Mouse (Mus musculus) naive thymus-derived CD4-positive, alpha-beta T cell, adult 2 months (primary cell): Measurements from ENCODE around the gene Ssbp2.

Experiments
- DNase-seq: peaks from one replicate; pipeline ENCODE4 v3.0.0-alpha.2; 2011; ENCODE audit warnings: low read depth

Gene Ssbp2

DNA sequence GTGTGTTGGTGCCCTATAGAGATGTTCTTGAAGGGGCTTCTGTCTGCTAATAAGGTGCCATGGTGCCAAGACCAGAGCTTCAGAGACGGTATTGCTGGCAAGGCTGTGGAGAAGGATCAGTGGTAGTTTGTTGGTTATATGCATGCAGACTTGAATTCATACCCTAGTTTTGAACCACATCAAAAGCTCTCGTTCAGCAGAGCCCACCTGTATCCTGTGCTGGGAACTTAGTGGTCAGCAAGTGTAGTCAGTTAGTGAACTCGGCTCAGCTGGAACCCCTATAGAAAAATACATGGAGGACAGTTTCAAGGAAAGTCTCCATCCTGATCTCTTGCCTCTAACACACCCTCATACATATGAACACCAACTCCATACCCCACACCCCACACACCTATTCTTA lies 69.7 kb downstream of the Ssbp2 start:
- DNase-seq = no peak

- DNase-seq = no peak
Observed at GRCm38 (mm10) chr13:91536711-91537110, 76.6 kb downstream of the Ssbp2 start.

- DNase-seq = no peak
Observed at GRCm38 (mm10) chr13:91540145-91541068, 80.3 kb downstream of the Ssbp2 start.

GRCm38 (mm10) chr13:91541069-91541429 lies 81.0 kb downstream of the Ssbp2 start:
- DNase-seq = peak; percentile 83

DNA sequence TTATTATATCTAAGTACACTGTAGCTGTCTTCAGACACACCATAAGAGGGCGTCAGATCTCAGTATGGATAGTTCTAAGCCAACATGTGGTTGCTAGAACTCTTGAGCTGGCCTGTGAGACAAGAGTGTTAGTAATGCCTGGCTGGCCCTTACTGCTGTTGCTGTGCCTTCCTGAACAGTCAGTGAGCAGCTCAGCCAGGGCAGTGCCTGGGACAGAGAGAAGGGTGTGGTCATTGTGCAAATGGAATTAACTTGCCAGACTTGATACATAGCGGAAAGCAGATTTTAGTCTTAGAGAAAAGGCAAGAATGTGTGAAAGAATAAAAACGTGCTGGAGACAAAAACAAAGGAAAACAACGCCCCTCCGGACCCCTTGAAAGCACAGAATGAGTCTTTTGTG lies 83.5 kb downstream of the Ssbp2 start:
- no peak for DNase-seq

- no peak for DNase-seq
Observed at GRCm38 (mm10) chr13:91564047-91564446, 104.0 kb downstream of the Ssbp2 start.

DNA sequence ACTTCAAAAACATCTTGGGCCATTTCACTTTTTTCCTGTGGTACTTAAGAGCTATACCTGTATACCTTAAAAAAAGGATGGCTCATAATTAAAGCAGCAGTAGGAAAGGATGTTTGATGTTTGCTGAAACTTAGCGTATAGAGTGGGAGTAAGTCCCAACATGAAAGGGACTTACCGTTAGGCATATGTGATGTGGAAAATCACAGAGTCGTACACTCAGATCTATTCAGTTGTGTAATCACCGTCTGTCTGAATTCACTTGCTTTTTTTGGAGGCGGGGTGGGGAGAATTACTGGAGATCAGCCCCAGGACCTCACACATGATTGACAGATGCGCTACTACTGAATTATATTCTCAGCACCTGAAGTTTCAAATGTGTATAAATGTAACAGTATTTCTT lies 104.7 kb downstream of the Ssbp2 start:
- DNase-seq = no peak

DNA sequence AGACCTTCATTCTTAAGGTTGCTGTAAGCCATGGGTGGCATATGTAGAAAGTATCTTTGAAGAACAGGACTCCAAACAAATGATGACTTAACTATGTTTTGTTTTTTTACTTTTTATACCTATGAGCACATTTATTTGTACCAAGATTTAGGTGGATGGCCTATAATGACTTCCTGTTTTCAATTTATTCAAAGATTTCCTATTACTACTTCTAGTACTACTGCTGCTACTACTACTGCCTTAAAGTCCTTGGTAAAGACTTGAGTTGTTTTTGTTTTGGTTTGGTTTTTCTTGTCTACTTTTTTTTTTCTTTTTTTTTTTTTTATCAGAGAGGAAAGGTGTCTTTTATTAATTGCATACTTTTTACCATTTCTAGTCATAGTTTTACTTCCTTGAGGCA lies 121.4 kb downstream of the Ssbp2 start:
- DNase-seq = no peak

DNA sequence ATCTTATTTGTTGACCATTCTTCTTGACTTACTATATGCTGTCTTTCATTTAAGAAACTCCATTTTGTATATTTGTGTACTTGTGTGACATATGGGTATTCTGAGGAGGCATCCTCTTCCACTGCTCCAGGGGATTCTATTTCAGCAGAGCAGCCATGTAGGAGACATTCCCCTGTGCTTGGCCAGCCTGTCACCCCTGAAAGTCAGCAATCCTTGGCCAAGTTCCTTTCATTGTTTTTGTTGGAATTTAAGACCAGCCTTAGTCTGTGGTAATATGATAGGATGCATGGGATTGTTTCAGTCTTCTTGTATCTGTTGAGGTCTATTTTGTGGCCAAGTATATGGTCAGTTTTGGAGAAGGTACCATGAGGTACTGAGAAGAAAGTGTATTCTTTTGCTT lies 122.1 kb downstream of the Ssbp2 start:
- no peak for DNase-seq

- no peak for DNase-seq
Observed at GRCm38 (mm10) chr13:91586368-91586767, 126.3 kb downstream of the Ssbp2 start.

DNA sequence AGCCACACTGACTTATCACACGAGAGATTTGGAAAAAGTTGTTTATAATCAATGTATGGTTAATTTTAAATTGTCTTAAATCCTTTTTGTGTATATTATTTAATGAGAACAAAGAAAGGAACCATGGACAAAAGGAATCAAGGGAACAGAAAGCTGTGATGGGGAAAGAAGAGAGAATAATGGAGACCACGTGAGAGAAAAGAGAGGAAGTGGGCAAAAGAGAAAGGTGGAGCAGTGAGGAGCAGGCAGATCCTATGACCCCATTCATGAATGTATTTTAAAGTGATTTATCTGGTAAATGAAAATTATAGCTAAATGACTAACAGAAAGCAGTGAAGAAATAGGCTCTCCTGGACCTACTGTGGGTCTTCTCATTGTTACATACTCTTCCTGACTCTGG lies 128.4 kb downstream of the Ssbp2 start:
- DNase-seq = no peak

GRCm38 (mm10) chr13:91591863-91592262 lies 131.8 kb downstream of the Ssbp2 start:
- DNase-seq = no peak

GRCm38 (mm10) chr13:91595284-91595683 lies 135.2 kb downstream of the Ssbp2 start:
- DNase-seq = no peak

GRCm38 (mm10) chr13:91599594-91599993 lies 139.5 kb downstream of the Ssbp2 start:
- no peak for DNase-seq

DNA sequence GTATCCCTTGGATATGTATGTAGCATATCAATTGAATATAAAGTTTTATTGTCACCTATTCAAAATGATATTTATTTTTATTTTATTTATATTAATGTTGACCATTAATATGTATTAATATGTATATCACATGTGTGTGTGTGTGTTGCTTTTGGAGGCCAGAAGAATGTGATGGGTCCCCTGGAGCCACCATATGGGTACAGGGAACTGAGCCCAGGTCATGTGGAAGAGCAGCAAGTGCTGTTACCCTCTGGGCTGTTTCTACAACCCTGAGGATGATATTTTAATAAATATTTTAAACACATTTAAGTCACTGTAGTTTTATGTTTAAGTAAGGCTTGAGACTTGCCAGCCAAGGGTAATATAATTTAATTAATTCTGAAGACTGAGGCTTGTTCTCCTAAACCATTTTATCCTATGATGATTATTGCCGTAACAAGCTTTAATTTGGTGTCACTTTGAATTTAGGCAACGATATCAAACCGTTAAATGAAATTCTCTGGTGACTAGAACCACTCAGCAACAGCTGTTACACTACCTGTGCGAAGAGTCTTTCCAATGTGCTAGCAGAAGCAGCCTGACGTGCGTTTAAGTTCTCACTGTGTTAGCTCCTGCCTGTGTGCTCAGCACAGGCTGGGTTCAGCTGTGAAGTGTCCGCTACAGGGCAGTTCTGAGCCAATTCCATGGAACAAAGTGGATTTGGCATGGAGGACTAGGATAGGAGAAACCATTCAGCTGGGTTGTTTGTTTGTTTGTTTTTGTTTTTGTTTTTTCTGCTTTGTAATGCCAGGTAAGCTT lies 145.2 kb downstream of the Ssbp2 start:
- DNase-seq = no peak

GRCm38 (mm10) chr13:91610601-91611000 lies 150.5 kb downstream of the Ssbp2 start:
- no peak for DNase-seq

GRCm38 (mm10) chr13:91611909-91612308 lies 151.8 kb downstream of the Ssbp2 start:
- DNase-seq = no peak

DNA sequence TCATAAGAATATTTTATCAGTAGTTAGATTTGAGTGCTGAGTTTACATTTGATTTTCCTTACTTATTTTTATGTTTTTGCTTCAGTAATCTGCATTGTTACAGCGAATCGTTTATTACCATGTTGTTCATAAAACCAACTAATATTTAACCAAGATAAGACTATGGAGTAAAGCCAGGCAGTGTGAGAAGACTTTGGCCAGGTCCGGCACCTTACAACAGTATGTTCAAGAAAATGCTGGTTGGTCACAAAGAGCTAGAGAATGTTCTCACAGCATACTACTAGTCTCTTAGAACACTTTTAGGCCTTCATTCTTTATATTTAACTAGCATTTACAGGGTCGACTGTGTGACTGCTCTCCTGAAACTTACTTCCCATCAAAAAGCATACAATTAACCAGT lies 152.5 kb downstream of the Ssbp2 start:
- DNase-seq = no peak

GRCm38 (mm10) chr13:91616050-91616449 lies 156.0 kb downstream of the Ssbp2 start:
- no peak for DNase-seq

- no peak for DNase-seq
Observed at GRCm38 (mm10) chr13:91616876-91617275, 156.8 kb downstream of the Ssbp2 start.

DNA sequence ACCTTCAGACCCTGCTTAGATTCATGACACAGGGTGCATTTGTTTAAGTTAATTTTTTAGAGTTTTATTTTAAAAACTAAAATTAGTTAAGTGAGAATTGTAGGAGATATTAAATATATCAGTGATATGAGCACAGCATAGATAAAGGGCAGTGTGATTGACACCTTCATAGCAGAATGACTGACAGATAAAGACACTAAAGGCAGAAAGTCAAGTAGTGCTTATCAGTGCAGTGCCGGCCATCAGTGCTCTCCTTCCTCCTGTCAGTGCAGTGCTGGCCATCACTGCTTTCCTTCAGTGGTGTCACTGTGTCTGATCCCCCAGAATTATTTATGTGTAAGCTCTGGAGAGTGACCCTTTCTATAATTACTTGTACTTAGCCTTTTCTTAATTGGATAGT lies 159.3 kb downstream of the Ssbp2 start:
- no peak for DNase-seq

GRCm38 (mm10) chr13:91620541-91620940 lies 160.5 kb downstream of the Ssbp2 start:
- no peak for DNase-seq

DNA sequence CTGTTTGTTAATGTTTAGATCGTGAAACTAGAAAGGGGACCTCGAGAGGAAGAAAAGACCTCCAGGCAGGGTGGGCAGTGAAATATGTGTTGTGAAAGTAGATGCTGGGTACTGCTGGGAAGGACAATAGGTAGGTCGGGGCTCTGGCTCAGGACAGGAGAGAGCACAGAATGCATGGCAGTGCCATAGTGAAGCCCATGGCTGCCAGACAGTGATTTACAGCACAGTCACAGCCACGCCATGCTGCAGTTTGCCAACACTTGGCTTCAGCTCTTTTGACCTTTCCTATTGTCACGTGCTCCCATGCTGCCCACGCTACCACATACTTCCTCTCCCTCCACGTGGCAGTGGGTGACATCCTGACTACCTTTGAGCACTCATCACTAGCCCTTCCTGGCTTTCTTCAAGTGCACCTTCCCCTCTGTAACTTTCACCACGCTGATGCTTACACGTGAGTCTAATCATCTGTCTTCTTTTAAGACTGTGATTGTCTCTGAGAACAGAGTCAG lies 171.3 kb downstream of the Ssbp2 start:
- peak; percentile 25 for DNase-seq
